Mouse (Mus musculus) E14TG2a.4 (cell line): ENCODE results near the gene Bloc1s2.

Experiments
- CTCF ChIP-seq: conservative IDR thresholded peaks from 2 replicates; pipeline ENCODE4 v1.5.1; 2014; ENCODE audit warnings: low read length
- POU5F1 ChIP-seq: IDR thresholded peaks from 2 replicates; pipeline ENCODE4 v1.6.1; 2014; ENCODE audit warnings: low read length, borderline replicate concordance

DNA sequence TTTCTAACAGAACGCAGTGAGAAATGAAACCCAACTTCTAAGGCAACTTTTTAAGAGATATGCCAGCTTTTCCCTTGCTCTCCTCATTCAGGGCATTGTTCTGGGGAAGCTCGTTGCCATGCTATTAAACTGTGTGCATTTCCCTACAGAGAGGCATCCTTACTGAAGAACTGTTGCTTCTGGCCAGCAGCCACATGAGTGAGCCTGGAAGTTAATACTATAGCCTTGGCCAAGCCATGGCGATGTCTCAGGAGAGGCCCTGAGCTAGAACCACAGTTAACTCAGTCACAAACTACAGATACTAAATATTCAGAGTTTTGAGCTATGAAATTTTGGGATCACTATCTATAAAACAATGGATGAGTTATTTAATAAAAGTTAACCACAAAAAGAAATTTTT lies 43.2 kb downstream of the Bloc1s2 start:
- TF ChIP-seq CTCF (no peak), POU5F1 (no peak)
